Mouse (Mus musculus) heart, embryonic 13.5 days (tissue): ENCODE results near the gene Rps18. TPM values are rescaled to one million over a fixed set of nuclear protein-coding genes. Genes with fewer than 3 reads are reported as not detected.

Experiments
- ATAC-seq: fragments of 200-750 bp; cut with Nextera tagmentation; 2 replicates; pipeline ENCODE4 v1.8.0; 2017; ENCODE audit warnings: moderate TSS enrichment; ENCODE audit not compliant: insufficient number of reproducible peaks, low FRiP score, low TSS enrichment; ENCODE audit errors: extremely low read depth
- H3K27ac ChIP-seq: fragments of 300-500 bp; sonication (generic); replicated peaks from 2 replicates; pipeline ENCODE4 v1.5.1; 2015; ENCODE audit warnings: moderate library complexity, mild to moderate bottlenecking, inconsistent platforms
- H3K27me3 ChIP-seq: fragments of 300-500 bp; sonication (generic); replicated peaks from 2 replicates; pipeline ENCODE4 v1.6.1; 2015; ENCODE audit warnings: mild to moderate bottlenecking, inconsistent platforms
- H3K36me3 ChIP-seq: fragments of 300-500 bp; sonication (generic); 2 replicates; pipeline ENCODE4 v1.6.1; 2015; ENCODE audit warnings: mild to moderate bottlenecking, inconsistent platforms
- H3K4me1 ChIP-seq: fragments of 300-500 bp; sonication (generic); 2 replicates; pipeline ENCODE4 v1.6.1; 2015; ENCODE audit warnings: inconsistent platforms
- H3K4me2 ChIP-seq: fragments of 300-500 bp; sonication (generic); 2 replicates; pipeline ENCODE4 v1.6.1; 2015; ENCODE audit warnings: inconsistent platforms, mild to moderate bottlenecking, moderate library complexity
- H3K4me3 ChIP-seq: fragments of 300-500 bp; sonication (generic); 2 replicates; pipeline ENCODE4 v1.5.1; 2015; ENCODE audit warnings: moderate library complexity, mild to moderate bottlenecking, inconsistent platforms
- H3K9ac ChIP-seq: fragments of 300-500 bp; sonication (generic); 2 replicates; pipeline ENCODE4 v1.6.1; 2015; ENCODE audit warnings: inconsistent platforms, mild to moderate bottlenecking, moderate library complexity
- H3K9me3 ChIP-seq: fragments of 300-500 bp; sonication (generic); 2 replicates; pipeline ENCODE4 v1.6.1; 2016; ENCODE audit warnings: inconsistent platforms
- WGBS: fragments of 180-500 bp; shearing (Covaris S2); methylation state at CpG from one replicate; pipeline ENCODE4 v1.1.7; 2015; ENCODE audit warnings: mixed read lengths; 5-methylcytosine and 5-hydroxymethylcytosine counted together
- polyA plus RNA-seq: library from polyadenylated mRNA; unstranded; fragments of >200 nt; fragmentation: Nextera tagmentation; extraction: Ambion mirVana; gene quantifications from 2 replicates; pipeline ENCODE4 v1.2.1, GENCODE M21; 2015

The Rps18 gene
- polyA plus RNA-seq, 1 experiment from 2014 or later: 923 TPM

GRCm38 (mm10) chr17:33940206-33940805 is 15.5 kb downstream of the Rps18 start, which contains the start of the genes Pfdn6 and Wdr46:
Gene Pfdn6, minus strand, starts transcription at chr17:33940343.
Gene Wdr46, plus strand, starts transcription at chr17:33940660.
- under 1% methylated on average over 36 of the region's 36 CpGs for WGBS
- Histone ChIP-seq H3K27ac (peak within 1 kb of the TSS; percentile 28; the same call in 1 of the 2 replicates), H3K9me3 (no peaks in the 10 kb centered on the region), H3K9ac (peak within 1 kb of the TSS; percentile 97), H3K4me3 (peak within 1 kb of the TSS; percentile 92), H3K27me3 (no peaks in the 10 kb centered on the region), H3K4me1 (peaks cover 23% of the 10 kb centered on the region), H3K36me3 (peaks cover 67% of the 10 kb centered on the region), H3K4me2 (peak within 1 kb of the TSS; percentile 95)
- peak; percentile 64; the same call in 1 of the 2 replicates for ATAC-seq

- peaks cover 23% of the 10 kb centered on the region for H3K4me1 ChIP-seq
- H3K36me3 ChIP-seq: peaks cover 67% of the 10 kb centered on the region
- 77% methylated on average over 11 of the region's 11 CpGs for WGBS
- peak overlapping the region; percentile 95 for H3K4me2 ChIP-seq
- no peak overlapping the region for H3K9ac ChIP-seq
- H3K9me3 ChIP-seq: no peaks in the 10 kb centered on the region
- peak overlapping the region; percentile 92 for H3K4me3 ChIP-seq
- H3K27me3 ChIP-seq: no peaks in the 10 kb centered on the region
- H3K27ac ChIP-seq: no peak overlapping the region
- ATAC-seq: no peak
Measured at GRCm38 (mm10) chr17:33938783-33939182, 17.0 kb downstream of the Rps18 start.

GRCm38 (mm10) chr17:33936993-33937392 is 18.8 kb downstream of the Rps18 start:
- Histone ChIP-seq H3K27ac (no peak overlapping the region), H3K9me3 (no peaks in the 10 kb centered on the region), H3K4me1 (peaks cover 23% of the 10 kb centered on the region), H3K9ac (no peak overlapping the region), H3K4me3 (no peak overlapping the region), H3K36me3 (peaks cover 71% of the 10 kb centered on the region), H3K4me2 (no peak overlapping the region), H3K27me3 (no peaks in the 10 kb centered on the region)
- ATAC-seq: no peak
- WGBS: 79% methylated on average over 15 of the region's 15 CpGs

DNA sequence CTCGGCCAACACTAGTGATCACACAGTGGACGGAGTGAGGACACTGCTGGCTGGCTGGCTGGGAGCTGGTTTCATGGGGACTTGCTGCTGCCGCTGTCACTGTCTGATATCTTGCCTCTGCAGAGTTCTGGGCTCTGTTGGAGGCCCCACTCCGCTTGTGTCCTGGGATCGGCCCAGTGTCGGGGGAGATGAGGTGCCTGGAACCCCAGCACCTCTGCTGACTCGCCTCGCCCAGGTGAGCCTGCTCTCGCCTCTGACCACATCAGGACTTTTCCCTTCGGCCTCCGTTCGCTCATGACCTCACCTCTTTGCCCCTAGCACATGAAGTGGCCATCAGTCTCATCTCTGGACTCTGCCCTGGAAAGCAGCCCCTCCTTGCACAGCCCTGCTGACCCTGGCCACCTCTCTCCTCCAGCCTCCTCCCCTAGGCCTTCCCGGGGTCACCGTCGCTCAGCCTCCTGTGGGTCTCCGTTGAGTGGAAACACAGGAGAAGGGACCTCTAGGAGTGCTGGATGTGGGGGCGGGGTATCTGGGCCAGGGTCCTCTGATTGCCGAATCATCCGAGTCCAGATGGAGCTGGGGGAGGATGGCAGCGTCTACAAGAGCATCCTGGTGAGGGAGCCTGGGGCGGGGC is 20.3 kb downstream of the Rps18 start:
- no peaks in the 10 kb centered on the region for H3K27me3 ChIP-seq
- no peaks in the 10 kb centered on the region for H3K9me3 ChIP-seq
- H3K4me2 ChIP-seq: no peak overlapping the region
- H3K9ac ChIP-seq: no peak overlapping the region
- H3K27ac ChIP-seq: no peak overlapping the region
- 83% methylated on average over 21 of the region's 21 CpGs for WGBS
- peaks cover 71% of the 10 kb centered on the region for H3K36me3 ChIP-seq
- ATAC-seq: no peak
- H3K4me3 ChIP-seq: no peak overlapping the region
- H3K4me1 ChIP-seq: peaks cover 22% of the 10 kb centered on the region

DNA sequence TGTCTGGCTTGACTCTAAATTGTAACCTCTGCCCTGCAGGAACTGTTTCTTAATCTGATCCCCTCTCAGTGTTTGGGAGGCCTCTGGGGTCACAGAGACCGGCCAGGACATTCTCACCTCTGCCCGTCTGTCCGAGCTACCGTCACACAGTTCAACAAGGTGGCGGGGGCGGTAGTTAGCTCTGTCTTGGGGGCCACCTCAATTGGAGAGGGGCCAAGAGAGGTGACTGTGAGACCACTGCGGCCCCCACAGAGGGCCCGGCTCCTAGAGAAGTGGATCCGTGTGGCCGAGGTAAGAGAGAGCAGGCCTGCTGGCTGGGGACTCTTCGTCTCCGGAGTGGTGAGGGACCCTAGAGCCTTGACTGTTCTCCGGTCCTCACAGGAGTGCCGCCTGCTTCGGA is 22.8 kb downstream of the Rps18 start:
- Histone ChIP-seq H3K9ac (no peak overlapping the region), H3K27me3 (no peaks in the 10 kb centered on the region), H3K36me3 (peaks cover 62% of the 10 kb centered on the region), H3K27ac (no peak overlapping the region), H3K4me1 (peaks cover 22% of the 10 kb centered on the region), H3K4me3 (no peak overlapping the region), H3K9me3 (no peaks in the 10 kb centered on the region), H3K4me2 (no peak overlapping the region)
- WGBS: 90% methylated on average over 15 of the region's 15 CpGs
- no peak for ATAC-seq

DNA sequence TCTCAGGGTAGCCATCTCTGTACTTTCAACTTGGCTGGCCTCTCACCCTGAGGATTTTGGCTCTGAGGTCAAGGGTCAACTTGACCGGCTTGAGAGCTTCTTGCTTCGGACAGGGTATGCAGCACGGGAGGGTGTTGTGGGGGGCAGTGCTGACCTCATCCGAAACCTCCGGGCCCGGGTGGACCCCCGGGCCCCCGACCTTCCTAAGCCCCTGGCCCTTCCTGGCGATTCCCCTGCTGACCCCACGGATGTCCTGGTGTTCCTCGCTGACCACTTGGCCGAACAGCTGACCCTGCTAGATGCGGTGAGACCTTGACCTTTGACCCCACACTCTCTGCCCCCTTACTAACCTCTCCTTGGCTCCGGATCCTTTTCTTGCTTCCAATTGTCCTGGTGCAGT is 23.4 kb downstream of the Rps18 start:
- no peak overlapping the region for H3K4me2 ChIP-seq
- 84% methylated on average over 14 of the region's 14 CpGs for WGBS
- H3K27ac ChIP-seq: no peak overlapping the region
- no peak for ATAC-seq
- no peak overlapping the region for H3K9ac ChIP-seq
- H3K4me3 ChIP-seq: no peak overlapping the region
- H3K27me3 ChIP-seq: no peaks in the 10 kb centered on the region
- peaks cover 63% of the 10 kb centered on the region for H3K36me3 ChIP-seq
- no peaks in the 10 kb centered on the region for H3K9me3 ChIP-seq
- H3K4me1 ChIP-seq: peaks cover 25% of the 10 kb centered on the region

- H3K4me2 ChIP-seq: no peak overlapping the region
- H3K9ac ChIP-seq: no peak overlapping the region
- no peak overlapping the region for H3K4me3 ChIP-seq
Measured at GRCm38 (mm10) chr17:33931947-33932346, 23.9 kb downstream of the Rps18 start.

DNA sequence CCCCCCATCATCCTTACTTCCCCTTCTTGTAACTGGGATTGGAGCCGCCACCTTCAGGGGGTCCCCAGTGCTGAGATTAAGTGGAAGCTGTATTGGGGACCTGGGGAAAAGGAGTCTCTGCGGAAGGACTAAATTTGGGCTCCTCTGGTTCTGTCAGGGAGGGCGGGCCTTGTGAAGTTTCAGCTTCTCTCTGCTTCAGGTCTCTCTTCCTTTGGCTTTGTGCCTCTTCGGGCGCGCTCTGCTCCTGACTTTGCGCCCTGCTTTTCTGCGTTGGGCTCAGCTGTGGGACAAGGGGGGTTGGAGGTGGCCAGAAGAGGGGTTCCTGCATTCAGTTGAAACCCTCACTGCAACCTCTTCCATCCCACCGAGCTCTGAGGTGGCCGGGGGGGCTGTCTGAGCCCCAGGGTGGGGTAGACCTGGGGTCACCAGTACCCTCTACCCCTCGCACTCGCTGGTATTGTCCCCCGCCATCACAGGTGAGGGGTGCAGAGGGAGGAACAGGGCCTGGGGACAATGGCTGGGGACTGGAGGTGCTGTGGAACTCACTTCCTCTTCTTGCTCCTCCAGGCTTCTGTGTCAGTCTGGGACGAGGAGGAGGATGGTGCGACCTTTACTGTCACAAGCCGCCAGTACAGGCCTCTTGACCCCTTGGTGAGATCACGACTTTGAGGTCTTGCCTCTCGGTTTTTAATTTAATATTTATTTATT is 24.5 kb downstream of the Rps18 start:
- no peaks in the 10 kb centered on the region for H3K27me3 ChIP-seq
- no peak for ATAC-seq
- H3K9me3 ChIP-seq: no peaks in the 10 kb centered on the region
- peaks cover 25% of the 10 kb centered on the region for H3K4me1 ChIP-seq
- peak overlapping the region; percentile 96 for H3K4me3 ChIP-seq
- H3K27ac ChIP-seq: no peak overlapping the region
- H3K4me2 ChIP-seq: peak overlapping the region; percentile 100
- H3K36me3 ChIP-seq: peaks cover 61% of the 10 kb centered on the region
- peak overlapping the region; percentile 98 for H3K9ac ChIP-seq
- 39% methylated on average over 18 of the region's 18 CpGs for WGBS

More at GRCm38 (mm10) chr17:33931947-33932346, 23.9 kb downstream of the Rps18 start:
- H3K27ac ChIP-seq: no peak overlapping the region
- H3K36me3 ChIP-seq: peaks cover 63% of the 10 kb centered on the region
- H3K9me3 ChIP-seq: no peaks in the 10 kb centered on the region
- WGBS: 86% methylated on average over 11 of the region's 11 CpGs
- H3K4me1 ChIP-seq: peaks cover 25% of the 10 kb centered on the region
- H3K27me3 ChIP-seq: no peaks in the 10 kb centered on the region
- ATAC-seq: no peak

DNA sequence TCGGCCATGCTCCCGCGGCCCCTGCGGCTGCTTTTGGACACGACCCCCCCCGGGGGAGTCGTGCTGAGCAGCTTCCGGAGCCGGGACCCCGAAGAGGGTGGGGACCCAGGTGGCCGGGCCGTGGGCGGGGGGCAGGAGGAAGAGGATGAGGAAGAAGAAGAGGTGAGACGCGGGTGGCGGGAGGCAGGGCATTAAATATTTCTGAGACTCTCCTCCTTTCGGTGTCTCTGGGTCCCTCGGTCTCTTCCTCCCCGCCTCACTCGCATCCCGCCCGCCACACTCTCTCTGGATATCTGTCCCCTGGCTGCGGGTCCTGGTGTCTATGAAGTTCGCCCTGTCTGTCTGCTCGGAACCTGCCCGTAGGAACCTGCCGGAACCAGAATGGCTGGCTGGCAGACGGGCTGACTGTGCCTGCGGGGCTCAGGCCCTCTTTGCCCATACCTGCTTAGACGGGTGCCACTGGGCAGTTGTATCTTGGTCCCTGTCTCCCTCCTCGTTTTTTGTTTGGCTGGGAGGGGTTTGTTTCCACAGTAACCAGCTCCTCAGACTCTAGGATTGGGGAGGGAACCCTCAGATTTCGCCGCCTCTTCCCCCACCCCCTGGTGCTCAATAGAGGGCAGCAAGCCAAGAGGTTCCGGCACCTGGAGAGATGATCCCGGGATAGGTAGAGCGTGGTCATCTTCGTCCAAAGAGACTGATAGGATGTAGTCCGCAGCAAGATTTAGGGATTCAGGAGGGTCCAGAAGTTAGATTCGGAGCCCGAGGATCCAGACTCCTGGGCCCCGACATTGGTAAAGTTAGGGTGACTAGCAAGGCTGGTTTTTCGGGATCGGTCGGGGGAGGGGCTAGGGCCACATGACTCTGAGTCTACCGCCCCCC is 25.3 kb downstream of the Rps18 start:
- Histone ChIP-seq H3K9me3 (no peaks in the 10 kb centered on the region), H3K4me2 (peak overlapping the region; percentile 100), H3K9ac (peak overlapping the region; percentile 98), H3K36me3 (peaks cover 61% of the 10 kb centered on the region), H3K4me3 (peak overlapping the region; percentile 96), H3K27ac (peak overlapping the region; percentile 99), H3K4me1 (peaks cover 25% of the 10 kb centered on the region), H3K27me3 (no peaks in the 10 kb centered on the region)
- ATAC-seq: no peak
- 1% methylated on average over 44 of the region's 45 CpGs for WGBS

DNA sequence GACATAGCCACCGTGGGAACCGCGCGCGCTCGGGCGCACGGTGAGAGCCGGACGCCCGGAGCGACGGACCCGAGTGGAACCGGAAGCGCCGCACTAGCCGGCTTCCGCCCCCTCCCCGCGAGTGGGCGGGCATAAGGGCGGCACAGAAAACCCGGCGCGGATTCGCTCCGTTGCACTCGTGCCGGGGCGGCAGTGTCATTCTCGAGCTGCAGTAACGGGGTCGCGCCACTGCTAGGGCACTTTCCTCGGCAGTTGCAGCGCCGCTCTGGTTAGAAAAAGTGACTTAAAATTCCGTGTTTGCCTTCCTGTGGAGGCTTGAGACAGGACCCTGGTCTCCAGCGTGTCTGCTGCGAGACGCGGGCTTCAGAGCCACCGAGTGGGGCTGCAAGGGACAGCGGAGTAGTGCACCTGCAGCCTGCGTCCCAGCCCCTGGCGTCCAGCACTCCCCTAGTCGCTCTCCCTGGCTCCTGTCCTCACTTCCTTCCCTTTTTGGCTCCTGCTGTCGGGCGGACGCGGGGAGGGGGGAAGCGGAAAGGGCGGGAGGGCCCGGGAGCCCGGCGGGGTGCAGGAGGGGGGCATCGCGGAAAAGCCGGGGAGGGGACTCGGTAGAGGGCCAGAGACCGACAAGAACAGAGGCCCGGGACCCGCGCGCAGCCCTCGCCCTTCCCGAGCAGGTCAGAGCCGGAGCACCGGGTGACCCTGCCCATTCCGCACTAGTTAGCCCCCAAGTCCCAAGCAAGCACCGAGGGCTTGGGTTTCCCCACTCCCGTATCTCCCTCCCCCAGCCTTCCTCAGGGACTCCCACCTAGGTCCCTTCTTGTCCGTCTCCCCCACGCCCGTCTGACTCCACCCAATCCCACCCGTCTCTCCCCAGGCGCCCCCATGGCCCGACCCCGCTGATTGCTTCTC is 26.2 kb downstream of the Rps18 start, which contains the start of gene Rgl2:
Rgl2 (plus strand) TSS at position 173 of the 909 bp plus-strand sequence.
- H3K4me3 ChIP-seq: peak within 1 kb of the TSS; percentile 96
- peak within 1 kb of the TSS; percentile 100 for H3K4me2 ChIP-seq
- H3K9ac ChIP-seq: peak within 1 kb of the TSS; percentile 98
- H3K9me3 ChIP-seq: no peaks in the 10 kb centered on the region
- H3K4me1 ChIP-seq: peaks cover 25% of the 10 kb centered on the region
- peak; percentile 72 for ATAC-seq
- peak within 1 kb of the TSS; percentile 99 for H3K27ac ChIP-seq
- peaks cover 59% of the 10 kb centered on the region for H3K36me3 ChIP-seq
- H3K27me3 ChIP-seq: no peaks in the 10 kb centered on the region
- under 1% methylated on average over 77 of the region's 80 CpGs for WGBS
